Mouse (Mus musculus) right cerebral cortex, postnatal 10 days (tissue): ENCODE measurements around the gene Bcl6.
A peak's percentile ranks its signal among the peaks of the same experiment; 100 is the strongest.

ENCODE experiments used
- DNase-seq, 2 experiments: peaks; one replicate each; pipeline ENCODE4 v3.0.0; 2021; ENCODE audit warnings: low spot score in 2 of 2

The Bcl6 gene

DNA sequence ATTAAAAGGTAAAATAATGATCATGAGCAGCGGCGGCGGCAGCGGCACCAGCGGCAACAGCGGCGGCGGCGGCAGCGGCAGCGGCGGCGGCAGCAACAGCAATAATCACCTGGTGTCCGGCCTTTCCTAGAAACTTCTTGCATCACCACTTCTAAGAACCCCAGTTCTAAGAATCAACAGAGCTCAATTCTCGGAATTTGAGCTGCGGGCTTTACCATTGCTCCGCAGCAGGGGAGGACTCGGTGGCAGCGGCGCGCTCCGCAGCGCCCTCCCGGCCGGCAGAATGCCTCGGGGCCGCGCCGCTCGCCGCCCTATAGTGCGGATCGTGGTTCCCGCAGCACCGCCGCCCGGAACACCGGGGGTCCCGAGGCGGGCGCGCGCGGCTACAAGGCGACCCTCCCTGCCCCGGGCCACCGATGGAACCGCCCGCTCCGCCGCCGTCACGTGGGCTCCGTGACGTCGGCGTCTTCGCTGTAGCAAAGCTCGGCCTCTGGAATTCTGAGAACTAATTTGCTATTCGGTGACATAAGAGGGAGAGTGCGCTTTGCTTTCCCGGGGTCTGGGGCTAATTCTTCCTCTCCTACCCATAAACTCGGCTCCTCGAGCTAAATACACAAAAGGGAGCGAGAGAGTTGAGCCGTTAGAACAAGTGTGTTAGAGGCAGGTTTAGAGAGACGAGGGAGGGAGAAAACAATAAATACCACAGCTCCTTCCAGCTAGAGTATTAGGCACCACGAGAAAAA lies at the start of gene Bcl6, which contains the start of gene Gm37419:
Gene Bcl6 (minus strand): TSS at position 387 of the 743 bp plus-strand sequence.
Gene Gm37419 (plus strand): TSS at position 17 of the 743 bp plus-strand sequence.
- peak; percentile 90 to 91 for DNase-seq

DNA sequence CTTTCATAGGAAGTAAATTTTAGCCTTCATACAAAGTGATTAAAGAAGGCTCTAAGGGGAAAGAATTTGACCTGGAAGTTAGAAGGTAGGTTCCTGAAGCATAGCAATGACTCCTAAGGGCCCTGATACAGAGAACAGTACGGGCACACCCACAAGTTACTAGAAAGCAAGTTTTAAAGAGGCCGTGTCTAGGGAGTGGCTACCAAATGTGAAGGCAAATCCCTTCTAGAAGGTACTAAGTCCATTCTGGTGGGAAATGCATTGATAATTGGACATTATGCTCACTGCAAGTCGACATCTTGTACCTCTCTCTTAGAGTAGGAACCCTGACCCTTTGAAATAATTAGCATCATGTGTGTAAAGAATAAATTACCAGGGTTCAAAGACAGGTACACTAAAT lies 47.7 kb upstream of the Bcl6 start:
- DNase-seq = no peak

DNA sequence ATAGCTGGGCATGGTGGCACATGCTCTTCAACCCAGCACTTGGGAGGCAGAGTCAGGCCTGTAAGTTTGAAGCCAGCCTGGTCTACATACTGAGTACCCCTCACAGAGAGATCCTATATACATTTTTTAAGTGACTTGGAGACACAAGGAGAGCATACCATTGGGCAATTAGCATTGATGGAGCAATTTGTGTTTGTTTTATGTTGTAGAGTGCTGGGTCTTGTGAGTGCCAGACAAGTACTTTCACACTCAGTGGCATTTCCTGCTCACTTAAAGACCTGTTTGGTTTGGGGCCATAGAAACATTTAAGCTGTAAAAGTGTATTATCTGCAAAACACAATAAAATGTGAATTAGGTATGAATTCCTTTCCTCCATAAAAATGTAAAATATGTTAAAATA lies 47.1 kb upstream of the Bcl6 start:
- DNase-seq = no peak

DNA sequence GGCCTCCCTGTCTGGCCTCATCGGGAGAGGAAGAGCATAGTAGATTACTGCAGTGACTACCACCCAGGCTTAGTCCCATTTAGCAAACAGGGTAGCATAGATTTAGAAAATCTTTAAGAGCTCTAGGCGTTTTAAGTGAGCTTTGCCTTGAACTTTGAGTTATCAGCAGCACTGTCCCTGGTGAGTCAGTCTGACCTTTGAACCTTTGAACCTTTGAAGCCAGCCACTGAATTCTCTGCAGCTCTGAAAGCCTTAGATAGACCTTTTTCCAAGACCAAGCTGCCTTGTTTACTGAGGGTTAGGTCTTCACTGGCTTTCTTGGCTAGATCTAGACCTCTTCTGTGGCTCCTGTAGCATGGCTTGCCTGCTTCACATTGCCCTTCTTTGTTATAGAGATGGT lies 45.8 kb upstream of the Bcl6 start:
- no peak for DNase-seq

DNA sequence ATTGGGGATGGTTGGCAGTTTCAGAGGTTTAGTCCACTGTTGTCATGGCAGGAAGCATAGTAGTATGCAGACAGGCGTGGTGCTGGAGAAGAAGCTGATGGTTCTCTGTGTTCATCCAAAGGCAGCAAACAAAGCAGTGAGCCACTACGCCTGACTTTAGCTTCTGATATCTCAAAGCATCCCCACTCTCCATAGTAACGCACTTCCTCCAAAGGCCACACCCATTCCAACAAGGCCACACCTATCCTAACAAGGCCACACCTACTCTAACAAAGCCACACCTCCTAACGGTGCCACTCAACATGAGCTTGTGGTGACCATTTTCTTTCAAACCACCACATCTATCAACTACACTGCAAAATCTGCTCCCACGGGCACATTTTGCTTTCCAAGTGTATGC lies 44.6 kb upstream of the Bcl6 start:
- no peak for DNase-seq

DNA sequence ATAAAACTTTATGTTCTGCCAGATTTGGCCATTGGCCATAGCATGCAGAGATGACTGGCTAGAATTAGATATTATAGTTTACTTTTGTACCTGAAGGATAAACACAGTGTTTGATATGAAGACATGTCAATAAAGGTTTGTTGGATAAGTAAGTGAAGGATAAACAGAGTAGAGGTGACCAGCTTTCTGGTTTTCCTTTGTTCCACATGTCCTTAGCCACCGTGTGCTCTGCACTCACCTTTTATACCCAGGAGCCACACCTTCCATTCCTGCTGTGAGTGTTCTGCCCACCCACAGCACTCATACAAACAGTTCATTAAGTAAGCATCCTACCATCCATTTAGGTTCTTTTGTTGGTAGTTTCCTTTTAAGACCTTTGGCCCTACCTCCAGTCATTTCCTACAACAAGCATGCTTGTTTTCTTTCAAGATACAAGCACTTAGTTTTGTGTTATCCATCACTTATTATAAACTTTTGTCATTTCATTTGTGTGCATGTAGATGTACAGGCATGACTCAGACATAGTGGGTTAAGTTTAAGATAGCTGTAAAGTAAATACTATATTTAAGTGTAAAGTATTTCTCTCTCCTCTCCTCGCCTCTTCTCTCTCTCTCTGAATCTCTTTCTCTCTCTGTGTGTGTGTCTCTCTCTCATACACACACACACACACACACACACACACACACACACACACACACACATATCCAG lies 41.5 kb upstream of the Bcl6 start:
- no peak for DNase-seq

DNA sequence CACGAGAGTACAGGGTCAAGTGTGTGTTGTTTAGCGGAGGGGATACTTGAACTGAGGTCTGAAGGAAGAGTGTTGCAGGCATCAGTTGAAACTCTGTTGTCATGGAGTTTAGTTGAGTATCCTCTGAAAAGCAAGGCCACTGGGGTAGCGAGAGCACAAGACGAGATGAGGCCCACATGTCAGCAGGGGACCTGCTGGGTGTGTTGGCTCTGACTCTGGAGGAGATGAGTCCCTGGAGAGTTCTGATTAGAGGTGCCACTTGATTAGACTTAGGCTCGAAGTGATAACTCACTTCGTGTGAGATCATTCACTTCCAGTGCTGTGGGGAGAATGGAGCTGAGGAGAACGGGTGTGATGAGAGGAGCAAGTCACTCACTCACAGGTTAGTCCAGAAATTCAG lies 36.8 kb upstream of the Bcl6 start:
- DNase-seq = no peak

DNA sequence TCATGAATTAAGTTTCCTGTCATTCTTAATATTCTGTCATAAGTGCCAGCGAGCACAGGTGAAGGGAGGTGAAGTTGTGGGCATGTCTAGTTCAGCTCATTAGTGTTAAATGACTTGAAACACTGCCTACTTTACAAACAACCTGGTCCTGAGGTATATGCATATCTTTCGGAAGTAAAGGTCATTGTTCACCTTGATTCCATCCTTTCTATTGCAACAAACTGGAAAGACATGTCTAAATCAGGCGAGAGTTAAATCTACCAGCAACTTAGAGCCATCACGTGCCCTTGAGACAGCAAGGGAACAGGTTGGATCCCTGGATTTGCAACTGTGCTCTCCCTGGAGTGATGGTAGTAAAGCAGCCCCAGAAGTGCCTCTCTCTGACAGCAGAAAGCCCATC lies 34.0 kb upstream of the Bcl6 start:
- no peak for DNase-seq

DNA sequence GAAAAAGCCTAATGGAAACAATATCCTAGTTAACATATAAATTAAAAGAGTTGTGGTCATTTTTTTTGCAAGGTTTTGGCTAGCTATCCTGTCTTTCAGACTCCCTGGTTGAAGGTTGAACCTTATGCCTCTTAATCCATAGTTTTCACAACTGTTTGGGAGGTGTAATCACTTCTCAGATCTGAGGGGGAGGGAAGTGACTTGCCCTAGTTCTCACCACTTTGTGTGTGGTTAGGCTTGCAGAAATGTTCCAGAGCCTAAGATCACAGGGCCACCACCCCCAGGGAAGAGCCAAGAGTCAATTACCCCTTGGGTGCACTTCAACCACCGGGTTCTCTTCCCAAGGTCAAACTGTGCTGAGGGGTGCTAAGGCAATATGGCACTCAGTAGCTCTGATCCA lies 33.1 kb upstream of the Bcl6 start:
- DNase-seq = no peak

DNA sequence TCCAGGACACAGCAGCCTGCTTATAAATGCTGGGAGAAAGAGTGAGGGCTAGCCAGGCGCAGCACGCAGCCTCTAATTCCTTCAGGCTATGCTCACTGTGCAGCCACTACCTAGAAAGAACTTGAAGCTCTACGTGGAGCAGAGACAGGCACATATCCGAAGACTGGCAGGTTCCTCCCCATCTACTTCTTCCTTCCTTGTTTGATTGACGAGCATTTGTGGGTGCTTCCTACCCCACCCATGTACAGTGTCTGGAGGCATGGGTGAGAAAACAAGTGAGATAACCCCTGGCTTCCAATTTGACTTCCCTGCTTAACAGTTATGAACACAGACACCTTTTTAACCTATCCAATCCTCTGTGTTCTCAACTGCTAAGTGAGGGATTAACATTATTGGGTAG lies 28.1 kb upstream of the Bcl6 start:
- no peak for DNase-seq

DNA sequence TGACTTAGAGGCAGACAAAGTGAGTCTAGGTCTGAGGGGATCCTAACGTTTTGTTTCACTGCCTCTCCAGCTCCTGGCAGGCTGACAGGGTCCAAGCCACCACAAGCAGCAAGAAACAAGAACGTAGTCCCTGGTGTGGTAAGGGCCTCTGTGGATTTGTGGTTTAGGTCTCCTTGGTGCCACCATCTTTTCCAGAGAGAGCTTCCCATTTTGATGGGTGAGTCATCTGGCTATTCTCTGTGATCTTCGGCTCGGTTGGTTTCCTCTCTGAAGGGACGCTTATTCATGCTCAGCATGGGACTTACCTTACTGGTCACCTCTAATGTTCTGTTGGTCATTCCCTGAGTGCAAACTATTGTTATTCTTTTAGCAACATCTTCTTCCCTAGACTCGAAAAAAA lies 27.6 kb upstream of the Bcl6 start:
- DNase-seq = no peak

DNA sequence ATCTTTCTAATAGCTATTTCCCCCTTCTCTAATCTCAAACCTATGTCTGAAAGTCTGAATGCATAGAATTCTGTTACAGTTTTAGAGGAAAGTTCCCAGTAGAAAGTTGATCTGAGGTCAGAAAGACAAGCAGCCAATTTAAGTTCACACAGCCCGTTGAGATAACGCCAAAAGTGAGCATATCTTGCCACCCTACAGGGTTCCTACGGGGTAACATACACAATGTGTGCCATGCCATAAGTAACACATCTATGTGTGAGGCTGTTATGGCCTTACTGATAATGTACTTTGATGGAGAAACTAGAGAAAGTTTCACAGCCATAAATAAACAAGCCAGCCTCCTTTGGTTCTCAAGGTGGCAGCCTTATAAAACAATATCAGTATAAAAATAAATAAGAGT lies 25.7 kb upstream of the Bcl6 start:
- no peak for DNase-seq

DNA sequence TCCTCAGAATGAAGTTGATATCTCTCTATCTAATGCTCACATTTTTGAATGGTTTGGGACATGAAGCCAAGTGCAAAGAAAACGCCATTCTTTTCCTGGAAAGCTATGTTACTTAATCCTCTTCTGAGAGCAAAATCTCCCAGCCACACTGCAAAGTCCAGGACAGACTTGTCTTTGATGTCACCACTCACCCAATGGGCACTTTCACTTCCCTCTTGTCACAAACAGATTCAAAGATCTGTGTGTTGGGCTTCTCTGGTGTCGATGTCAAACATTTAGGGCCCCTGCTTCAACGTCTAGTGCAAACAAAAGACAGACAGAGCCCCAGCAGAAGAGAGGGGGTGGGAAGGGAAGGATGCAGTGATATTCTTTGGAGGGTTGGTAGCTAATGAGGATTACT lies 23.4 kb upstream of the Bcl6 start:
- DNase-seq = no peak

DNA sequence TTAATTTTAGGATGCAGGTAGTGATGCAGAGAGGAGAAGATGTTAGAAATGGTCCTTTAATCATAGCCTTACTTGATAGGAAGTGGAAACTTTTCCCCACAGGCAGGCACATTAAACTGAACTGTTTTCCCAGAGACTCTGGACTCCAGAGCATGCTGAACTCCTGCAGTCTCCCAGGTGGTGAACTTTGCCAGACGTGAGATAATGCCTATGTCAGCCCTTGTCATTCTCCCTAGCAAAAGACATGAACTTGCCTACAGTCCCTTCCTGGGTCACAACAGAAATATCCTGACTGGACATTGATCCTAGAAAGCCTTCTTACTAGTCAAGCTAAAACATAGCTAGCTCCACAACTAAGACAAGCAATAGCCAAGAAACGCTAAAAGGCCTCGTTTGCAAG lies 22.7 kb upstream of the Bcl6 start:
- DNase-seq = no peak

DNA sequence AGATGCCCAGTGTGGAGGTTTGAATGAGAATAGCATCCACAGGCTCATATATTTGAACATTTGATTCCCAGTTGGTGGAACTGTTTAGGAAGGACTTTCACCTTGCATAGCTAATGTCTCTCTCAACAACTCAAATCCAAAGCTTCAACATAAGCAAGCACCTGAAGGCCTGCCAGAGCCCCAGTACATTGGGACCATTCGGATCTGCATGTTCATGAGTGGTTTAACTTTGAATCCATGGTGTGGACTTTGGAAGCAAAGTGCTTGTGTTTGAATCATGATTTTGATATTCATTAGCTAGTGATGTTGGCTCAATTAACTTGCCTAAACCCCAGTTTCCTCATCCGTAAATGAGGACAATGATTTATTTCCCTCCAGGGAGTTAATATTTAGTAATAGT lies 21.2 kb upstream of the Bcl6 start:
- no peak for DNase-seq

DNA sequence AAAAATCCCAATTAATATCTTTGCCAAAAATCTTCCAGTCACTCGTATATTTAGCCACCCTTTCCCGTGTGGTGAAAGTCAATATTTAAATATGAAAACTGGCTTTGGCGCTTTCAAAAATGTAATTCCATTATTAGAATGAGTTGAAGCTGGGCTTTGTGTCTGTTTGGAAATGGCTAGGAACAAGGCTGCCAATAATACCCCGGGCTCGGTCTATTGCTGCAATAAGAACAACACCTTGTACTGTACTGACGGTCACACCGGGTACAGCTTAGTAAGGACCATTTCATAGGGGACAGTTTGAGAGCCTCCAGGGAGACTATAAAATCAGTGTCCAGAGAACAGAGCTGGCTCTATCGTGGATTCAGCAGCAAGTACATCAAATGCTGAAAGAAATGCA lies 17.3 kb upstream of the Bcl6 start:
- no peak for DNase-seq

DNA sequence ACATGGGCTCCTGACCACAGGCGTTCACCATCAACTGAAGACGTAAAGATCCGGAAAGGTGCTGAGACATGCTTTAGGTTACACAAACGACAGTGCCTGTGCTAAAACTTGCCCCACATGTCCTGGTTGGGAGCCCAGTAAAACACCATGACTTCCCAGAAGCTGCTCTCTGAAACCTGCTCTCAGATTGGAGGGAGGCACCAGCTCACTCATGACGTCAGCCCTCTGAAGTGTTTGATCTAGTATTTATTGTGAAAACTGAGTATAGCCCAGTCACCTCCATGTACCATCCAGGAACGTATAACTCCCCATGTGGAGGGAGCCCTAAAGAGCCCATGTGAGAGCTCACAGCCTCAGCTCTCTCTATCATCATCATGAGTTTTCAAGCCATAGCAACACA lies 9.3 kb upstream of the Bcl6 start:
- DNase-seq = no peak

DNA sequence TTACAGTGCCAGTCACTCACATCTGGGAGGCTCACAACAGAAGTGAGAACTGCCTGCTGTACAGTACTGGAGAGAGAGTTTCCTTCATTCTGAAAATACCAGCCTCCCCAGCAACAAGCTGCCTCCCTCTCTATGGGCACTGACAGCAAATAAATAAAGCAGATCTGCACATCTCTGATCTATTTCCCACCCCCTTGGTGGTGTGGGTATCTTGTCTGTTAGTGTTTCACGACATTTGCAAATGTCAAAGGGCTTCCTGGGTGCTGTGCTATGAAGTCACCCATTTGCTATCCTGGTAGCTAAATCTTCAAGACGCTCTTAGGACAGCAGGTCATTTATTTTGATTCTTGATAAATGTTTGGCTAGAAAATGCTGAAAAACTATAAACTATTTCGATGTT lies 8.6 kb upstream of the Bcl6 start:
- no peak for DNase-seq

DNA sequence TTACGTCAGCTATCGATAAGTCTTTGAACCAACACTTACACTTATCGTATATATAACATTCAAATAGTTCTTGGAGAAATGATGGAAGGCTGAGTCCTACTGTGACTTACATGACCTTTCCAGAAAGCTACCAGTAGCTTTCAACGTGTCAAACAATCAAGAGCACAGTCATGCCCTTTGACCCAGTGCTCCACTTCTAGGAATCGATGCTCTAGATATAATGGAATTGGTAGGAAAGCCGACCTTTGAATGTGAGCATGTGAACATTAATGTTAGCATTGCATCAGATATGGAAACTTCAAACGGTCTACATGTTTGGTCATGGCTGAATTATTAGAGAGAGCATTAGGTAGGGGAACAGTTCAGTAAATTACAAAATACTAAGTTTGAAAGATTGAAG lies 7.7 kb upstream of the Bcl6 start:
- no peak for DNase-seq

DNA sequence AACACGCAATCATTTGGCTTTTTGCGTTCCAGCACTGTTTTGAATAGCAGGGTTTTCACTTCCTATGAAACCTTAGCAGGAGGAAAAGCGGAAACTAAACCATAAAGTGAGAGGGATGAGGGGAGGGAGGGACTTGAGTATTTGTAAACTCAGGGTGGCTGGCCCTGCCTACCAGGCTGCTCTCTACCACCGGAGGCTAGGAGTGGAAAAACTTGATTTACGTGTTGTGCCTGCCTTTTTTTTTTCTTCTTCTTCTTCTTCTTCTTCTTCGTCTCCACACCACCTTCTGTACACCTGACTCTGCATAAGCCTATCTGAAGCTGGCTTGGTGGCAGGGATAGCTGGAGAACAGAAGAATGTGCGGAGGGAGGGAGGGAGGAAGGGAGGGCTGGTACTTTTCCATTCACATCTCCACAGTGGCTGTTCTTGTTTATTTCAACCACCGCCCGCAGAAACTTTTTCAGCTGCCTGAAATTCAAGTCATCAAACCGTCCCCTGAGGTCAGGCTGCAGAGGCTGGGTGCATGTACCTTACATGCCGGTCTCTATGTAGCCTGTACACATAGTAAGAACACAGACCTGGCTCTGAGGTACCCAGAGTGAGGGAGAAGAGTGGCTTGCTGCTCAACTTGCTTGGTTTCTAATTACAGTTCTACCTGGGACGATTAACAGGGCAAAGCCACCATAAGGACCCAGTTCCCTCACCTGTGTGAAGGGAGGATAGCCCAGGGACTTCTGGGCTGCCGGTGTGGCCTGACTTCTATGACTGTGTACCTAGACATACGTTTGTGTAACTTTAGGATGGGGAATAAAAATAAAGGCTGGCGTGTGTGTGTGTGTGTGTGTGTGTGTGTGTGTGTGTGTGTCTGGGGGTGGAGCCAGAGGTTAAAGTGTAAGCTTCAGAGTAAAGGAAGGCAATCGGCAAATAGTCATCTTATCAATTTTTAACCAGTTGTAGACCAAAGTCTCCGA lies 5.0 kb upstream of the Bcl6 start:
- DNase-seq = no peak

DNA sequence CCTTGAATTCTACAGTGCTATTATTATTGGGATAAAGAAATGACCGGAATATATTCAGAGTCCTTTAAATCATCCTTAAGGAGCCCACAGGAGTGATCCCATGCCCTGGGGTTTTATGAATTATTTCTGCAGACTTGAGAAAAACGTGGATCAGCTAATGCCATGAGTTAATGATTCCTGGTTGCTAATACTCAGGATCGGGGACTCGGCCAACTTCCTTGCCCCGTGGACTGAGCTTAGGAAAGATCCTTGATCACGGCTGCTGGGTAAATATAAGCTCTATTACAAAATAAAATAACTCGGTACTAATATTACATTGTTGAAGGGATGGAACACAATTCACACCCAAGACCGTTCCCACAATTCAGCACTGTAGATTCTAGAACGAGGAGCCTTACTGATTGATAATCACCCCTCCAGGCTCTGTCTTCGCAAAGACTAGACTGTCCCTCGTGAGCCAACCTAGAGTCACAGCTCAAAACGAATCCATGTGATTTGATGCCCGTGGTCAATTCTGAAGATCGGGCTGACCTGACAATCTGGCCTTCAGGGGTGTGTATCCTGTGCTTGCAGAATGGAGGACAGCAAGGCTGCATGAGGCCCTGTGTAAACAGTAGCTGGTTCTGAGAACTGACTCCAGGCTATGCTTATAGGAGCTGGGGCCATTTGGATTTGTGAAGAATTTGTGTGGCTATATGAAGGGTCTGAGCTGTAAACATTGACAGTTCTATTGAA lies 3.4 kb upstream of the Bcl6 start:
- no peak for DNase-seq

DNA sequence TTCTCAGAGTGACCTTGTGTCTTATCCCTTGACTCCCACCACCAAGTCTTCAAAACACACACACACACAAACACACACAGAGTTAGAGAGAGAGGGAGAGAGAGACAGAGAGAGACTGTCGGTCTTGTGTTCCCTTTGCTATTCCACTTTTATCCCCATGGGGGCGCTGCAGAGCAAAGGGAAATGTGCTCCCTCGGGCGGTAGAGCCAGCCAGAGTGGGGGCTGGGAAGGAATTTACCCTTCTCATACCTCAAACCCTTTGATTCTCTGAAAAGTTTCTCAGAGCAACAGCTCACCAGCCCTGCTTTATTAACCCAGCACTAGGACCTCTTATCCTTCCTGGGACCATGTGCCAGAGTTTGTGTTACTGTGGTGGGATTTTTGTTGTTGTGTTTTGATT lies 2.5 kb upstream of the Bcl6 start:
- peak; percentile 88 to 94 for DNase-seq
